Mouse (Mus musculus): Measurements from ENCODE around the gene Thap4.

DNA sequence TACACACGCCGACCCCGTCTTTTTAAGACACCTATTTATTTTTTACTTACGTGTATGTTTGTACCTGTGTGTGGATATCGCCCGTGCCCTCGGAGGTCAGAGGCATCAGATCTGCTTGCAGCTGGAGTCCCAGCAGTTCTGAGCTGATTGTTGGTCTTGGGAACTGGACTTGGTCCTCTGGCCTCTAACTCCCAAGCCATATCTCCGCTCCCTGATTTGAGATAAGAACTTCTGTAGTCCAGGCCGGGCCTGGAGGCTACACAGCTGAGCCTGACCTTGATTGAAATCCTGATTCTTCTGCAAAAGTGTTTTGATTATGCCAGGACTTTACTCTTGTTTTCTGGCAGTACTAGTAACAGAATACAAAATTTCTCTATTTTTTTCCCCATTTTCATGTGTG is 61.9 kb downstream of the Thap4 start:
- TF ChIP-seq POLR2A (IDR thresholded peaks at IDR 0.05; ENCODE audit: extremely low read depth, insufficient read depth, low read length) = no peak
- TF ChIP-seq CTCF (IDR thresholded peaks at IDR 0.05; ENCODE audit: low read depth, low read length) = no peak
